Mouse (Mus musculus) layer of hippocampus, adult 6 months (tissue): Measurements from ENCODE around the gene Lpar2. TPM values are rescaled to one million over a fixed set of nuclear protein-coding genes. Genes with fewer than 3 reads are reported as not detected.

Experiments used
- long read RNA-seq, 2 experiments: library from polyadenylated mRNA; unstranded; transcript quantifications; one replicate each; pipeline ENCODE4 v2.0.0; 2019 to 2020
- polyA plus RNA-seq: library from polyadenylated mRNA; unstranded; fragments of <200 nt; fragmentation: Nextera tagmentation; gene quantifications from 2 replicates; pipeline ENCODE4 v1.2.3, GENCODE M21; 2021

Gene Lpar2
- polyA plus RNA-seq = 0.13 TPM in 2 replicates
- long read RNA-seq, experiment 1 = 0 reads
- long read RNA-seq, experiment 2 = 0 reads

GRCm38 (mm10) chr8:69822386-69823191 is at the start of gene Lpar2:
Gene Lpar2, plus strand, starts transcription at chr8:69822429.

GRCm38 (mm10) chr8:69774503-69775148 is 47.6 kb upstream of the Lpar2 start, which contains the start of gene Gm20422:
Gene Gm20422, minus strand, starts transcription at chr8:69774886.

GRCm38 (mm10) chr8:69790773-69791367 is 31.4 kb upstream of the Lpar2 start, which contains the start of the genes Atp13a1 and Zfp866:
Gene Atp13a1, plus strand, starts transcription at chr8:69791163.
Gene Zfp866, minus strand, starts transcription at chr8:69791178.

GRCm38 (mm10) chr8:69808094-69808863 is 13.9 kb upstream of the Lpar2 start, which contains the start of gene Gmip:
Gene Gmip, plus strand, starts transcription at chr8:69808679.

GRCm38 (mm10) chr8:69832298-69832853 is 10.1 kb downstream of the Lpar2 start, which contains the start of gene Pbx4:
Gene Pbx4, plus strand, starts transcription at chr8:69832491.

Other genes with a start within 250 kb of the Lpar2 start
- gene Zfp868, start 196.9 kb upstream of the Lpar2 start, polyA plus RNA-seq = 12.9 and 14.6 TPM in 2 replicates
- 1.5 and 1.6 TPM in 2 replicates for gene Zfp964, start 167.9 kb upstream of the Lpar2 start, polyA plus RNA-seq
- 12.4 and 14.6 TPM in 2 replicates for gene Zfp869, start 111.7 kb upstream of the Lpar2 start, polyA plus RNA-seq
- gene Zfp963, start 72.5 kb upstream of the Lpar2 start, polyA plus RNA-seq = 4.1 TPM in 2 replicates
- 0.82 TPM in 1 of 2 replicates, not detected in the other for gene Gm20422, start 47.5 kb upstream of the Lpar2 start, polyA plus RNA-seq
- gene Atp13a1, start 31.3 kb upstream of the Lpar2 start, polyA plus RNA-seq = 16.9 and 19.4 TPM in 2 replicates
- 3.4 TPM in 2 replicates for gene Zfp866, start 31.3 kb upstream of the Lpar2 start, polyA plus RNA-seq
- gene Gmip, start 13.8 kb upstream of the Lpar2 start, polyA plus RNA-seq = 1.8 TPM in 2 replicates
- 61.0 and 76.0 TPM in 2 replicates for gene Pbx4, start 10.1 kb downstream of the Lpar2 start, polyA plus RNA-seq
- 0.59 and 0.89 TPM in 2 replicates for gene Cilp2, start 65.3 kb downstream of the Lpar2 start, polyA plus RNA-seq
- gene Tssk6, start 79.8 kb downstream of the Lpar2 start, polyA plus RNA-seq = 1.1 TPM in 2 replicates
- 798 and 871 TPM in 2 replicates for gene Ndufa13, start 80.1 kb downstream of the Lpar2 start, polyA plus RNA-seq
- 68.6 and 74.2 TPM in 2 replicates for gene Yjefn3, start 80.3 kb downstream of the Lpar2 start, polyA plus RNA-seq
- 7.5 and 9.1 TPM in 2 replicates for gene Gatad2a, start 174.0 kb downstream of the Lpar2 start, polyA plus RNA-seq
- 24.0 and 25.3 TPM in 2 replicates for gene Mau2, start 220.3 kb downstream of the Lpar2 start, polyA plus RNA-seq
- gene Sugp1, start 220.4 kb downstream of the Lpar2 start, polyA plus RNA-seq = 30.2 and 31.7 TPM in 2 replicates